Mouse (Mus musculus): Measurements from ENCODE around the gene Gm11027. TPM values are rescaled to one million over a fixed set of nuclear protein-coding genes. Genes with fewer than 3 reads are reported as not detected.

The Gm11027 gene
- polyA plus RNA-seq, 1 experiment, result not detected

- Histone ChIP-seq H3K4me3 (no peak overlapping the region), H3ac (ENCODE audit: control insufficient read depth, insufficient read length) (no peak overlapping the region), H3K36me3 (ENCODE audit: control insufficient read depth, insufficient read depth) (no peaks in the 10 kb centered on the region), H3K27me3 (ENCODE audit: control insufficient read depth, insufficient read depth, insufficient read length) (no peaks in the 10 kb centered on the region), H3K79me2 (ENCODE audit: control insufficient read depth, insufficient read depth) (no peaks in the 10 kb centered on the region), H3K4me2 (ENCODE audit: low read depth) (peak overlapping the region; percentile 74)
- TF ChIP-seq USF1 (IDR thresholded peaks at IDR 0.05; ENCODE audit: low read depth) (no peak), E2F4 (IDR thresholded peaks at IDR 0.05; ENCODE audit: insufficient read depth) (no peak), TCF3 (IDR thresholded peaks at IDR 0.05; ENCODE audit: insufficient read length, low read depth) (no peak), MAX (IDR thresholded peaks at IDR 0.05; ENCODE audit: low read depth) (no peak), MYOG (IDR thresholded peaks at IDR 0.05; ENCODE audit: control insufficient read depth in 1 of 3, insufficient read depth in 1 of 3, insufficient read length in 2 of 3, low read depth in 2 of 3) (no peak), POLR2AphosphoS2 (IDR thresholded peaks at IDR 0.05; ENCODE audit: insufficient read length, low read depth) (no peak), REST (IDR thresholded peaks at IDR 0.05; ENCODE audit: insufficient read depth, insufficient read length) (no peak), POLR2A (IDR thresholded peaks at IDR 0.05; ENCODE audit: insufficient read length, low read depth) (no peak), MYOD1 (IDR thresholded peaks at IDR 0.05; ENCODE audit: control insufficient read depth in 1 of 3, insufficient read length in 2 of 3, low read depth in 2 of 3) (no peak), SRF (IDR thresholded peaks at IDR 0.05; ENCODE audit: control insufficient read depth, insufficient read length, low read depth) (no peak), CEBPB (IDR thresholded peaks at IDR 0.05; ENCODE audit: insufficient read depth, poor library complexity, severe bottlenecking) (no peak), TCF12 (IDR thresholded peaks at IDR 0.05; ENCODE audit: insufficient read depth, poor library complexity, severe bottlenecking) (no peak)
These were observed 43.1 kb upstream of the Gm11027 start for GRCm38 (mm10) chr12:116232061-116232460.

- Histone ChIP-seq H3K27me3 (ENCODE audit: control insufficient read depth, insufficient read depth, insufficient read length) (no peaks in the 10 kb centered on the region), H3K36me3 (ENCODE audit: control insufficient read depth, insufficient read depth) (no peaks in the 10 kb centered on the region), H3K4me3 (no peak overlapping the region), H3K79me2 (ENCODE audit: control insufficient read depth, insufficient read depth) (no peaks in the 10 kb centered on the region), H3K4me2 (ENCODE audit: low read depth) (no peak overlapping the region), H3ac (ENCODE audit: control insufficient read depth, insufficient read length) (no peak overlapping the region)
- TF ChIP-seq POLR2AphosphoS2 (IDR thresholded peaks at IDR 0.05; ENCODE audit: insufficient read length, low read depth) (no peak), USF1 (IDR thresholded peaks at IDR 0.05; ENCODE audit: low read depth) (no peak), POLR2A (IDR thresholded peaks at IDR 0.05; ENCODE audit: insufficient read length, low read depth) (no peak), CEBPB (IDR thresholded peaks at IDR 0.05; ENCODE audit: insufficient read depth, poor library complexity, severe bottlenecking) (no peak), MAX (IDR thresholded peaks at IDR 0.05; ENCODE audit: low read depth) (no peak), TCF12 (IDR thresholded peaks at IDR 0.05; ENCODE audit: insufficient read depth, poor library complexity, severe bottlenecking) (no peak), SRF (IDR thresholded peaks at IDR 0.05; ENCODE audit: control insufficient read depth, insufficient read length, low read depth) (no peak), TCF3 (IDR thresholded peaks at IDR 0.05; ENCODE audit: insufficient read length, low read depth) (no peak), REST (IDR thresholded peaks at IDR 0.05; ENCODE audit: insufficient read depth, insufficient read length) (no peak), E2F4 (IDR thresholded peaks at IDR 0.05; ENCODE audit: insufficient read depth) (no peak), MYOG (IDR thresholded peaks at IDR 0.05; ENCODE audit: control insufficient read depth in 1 of 3, insufficient read depth in 1 of 3, insufficient read length in 2 of 3, low read depth in 2 of 3) (no peak)
These were observed 39.8 kb upstream of the Gm11027 start for GRCm38 (mm10) chr12:116235356-116235755.

GRCm38 (mm10) chr12:116236658-116237057, 38.5 kb upstream of the Gm11027 start:
- H3K4me3 ChIP-seq, result no peak overlapping the region
- no peak overlapping the region for H3ac ChIP-seq (ENCODE audit: control insufficient read depth, insufficient read length)
- no peaks in the 10 kb centered on the region for H3K27me3 ChIP-seq (ENCODE audit: control insufficient read depth, insufficient read depth, insufficient read length)
- TF ChIP-seq MYOG (IDR thresholded peaks at IDR 0.05; ENCODE audit: control insufficient read depth in 1 of 3, insufficient read depth in 1 of 3, insufficient read length in 2 of 3, low read depth in 2 of 3), result no peak
- peak; percentile 55 for TF ChIP-seq USF1 (IDR thresholded peaks at IDR 0.05; ENCODE audit: low read depth)
- H3K79me2 ChIP-seq (ENCODE audit: control insufficient read depth, insufficient read depth), result no peaks in the 10 kb centered on the region
- H3K36me3 ChIP-seq (ENCODE audit: control insufficient read depth, insufficient read depth), result peaks cover 4% of the 10 kb centered on the region
- no peak overlapping the region for H3K4me2 ChIP-seq (ENCODE audit: low read depth)

- TF ChIP-seq POLR2AphosphoS2 (IDR thresholded peaks at IDR 0.05; ENCODE audit: insufficient read length, low read depth), result no peak
- no peak for TF ChIP-seq REST (IDR thresholded peaks at IDR 0.05; ENCODE audit: insufficient read depth, insufficient read length)
- no peak for TF ChIP-seq TCF12 (IDR thresholded peaks at IDR 0.05; ENCODE audit: insufficient read depth, poor library complexity, severe bottlenecking)
- TF ChIP-seq MYOD1 (IDR thresholded peaks at IDR 0.05; ENCODE audit: control insufficient read depth in 1 of 3, insufficient read length in 2 of 3, low read depth in 2 of 3), result no peak
- TF ChIP-seq E2F4 (IDR thresholded peaks at IDR 0.05; ENCODE audit: insufficient read depth), result no peak
- TF ChIP-seq SRF (IDR thresholded peaks at IDR 0.05; ENCODE audit: control insufficient read depth, insufficient read length, low read depth), result no peak
- no peak for TF ChIP-seq CEBPB (IDR thresholded peaks at IDR 0.05; ENCODE audit: insufficient read depth, poor library complexity, severe bottlenecking)
- no peak for TF ChIP-seq TCF3 (IDR thresholded peaks at IDR 0.05; ENCODE audit: insufficient read length, low read depth)
- TF ChIP-seq MAX (IDR thresholded peaks at IDR 0.05; ENCODE audit: low read depth), result no peak
- no peak for TF ChIP-seq USF1 (IDR thresholded peaks at IDR 0.05; ENCODE audit: low read depth)
- no peak for TF ChIP-seq MYOG (IDR thresholded peaks at IDR 0.05; ENCODE audit: control insufficient read depth in 1 of 3, insufficient read depth in 1 of 3, insufficient read length in 2 of 3, low read depth in 2 of 3)
- TF ChIP-seq POLR2A (IDR thresholded peaks at IDR 0.05; ENCODE audit: insufficient read length, low read depth), result no peak
- Histone ChIP-seq H3ac (ENCODE audit: control insufficient read depth, insufficient read length) (no peak overlapping the region), H3K36me3 (ENCODE audit: control insufficient read depth, insufficient read depth) (peaks cover 4% of the 10 kb centered on the region), H3K79me2 (ENCODE audit: control insufficient read depth, insufficient read depth) (no peaks in the 10 kb centered on the region), H3K27me3 (ENCODE audit: control insufficient read depth, insufficient read depth, insufficient read length) (no peaks in the 10 kb centered on the region), H3K4me2 (ENCODE audit: low read depth) (no peak overlapping the region), H3K4me3 (no peak overlapping the region)
These were observed 36.8 kb upstream of the Gm11027 start for GRCm38 (mm10) chr12:116238370-116238769.

GRCm38 (mm10) chr12:116238803-116239202, 36.4 kb upstream of the Gm11027 start:
- Histone ChIP-seq H3K36me3 (ENCODE audit: control insufficient read depth, insufficient read depth) (peaks cover 4% of the 10 kb centered on the region), H3ac (ENCODE audit: control insufficient read depth, insufficient read length) (no peak overlapping the region), H3K27me3 (ENCODE audit: control insufficient read depth, insufficient read depth, insufficient read length) (no peaks in the 10 kb centered on the region), H3K4me3 (no peak overlapping the region), H3K4me2 (ENCODE audit: low read depth) (no peak overlapping the region), H3K79me2 (ENCODE audit: control insufficient read depth, insufficient read depth) (no peaks in the 10 kb centered on the region)
- TF ChIP-seq MAX (IDR thresholded peaks at IDR 0.05; ENCODE audit: low read depth) (no peak), E2F4 (IDR thresholded peaks at IDR 0.05; ENCODE audit: insufficient read depth) (no peak), CEBPB (IDR thresholded peaks at IDR 0.05; ENCODE audit: insufficient read depth, poor library complexity, severe bottlenecking) (no peak), TCF3 (IDR thresholded peaks at IDR 0.05; ENCODE audit: insufficient read length, low read depth) (no peak), MYOG (IDR thresholded peaks at IDR 0.05; ENCODE audit: control insufficient read depth in 1 of 3, insufficient read depth in 1 of 3, insufficient read length in 2 of 3, low read depth in 2 of 3) (no peak), REST (IDR thresholded peaks at IDR 0.05; ENCODE audit: insufficient read depth, insufficient read length) (no peak), USF1 (IDR thresholded peaks at IDR 0.05; ENCODE audit: low read depth) (no peak), POLR2AphosphoS2 (IDR thresholded peaks at IDR 0.05; ENCODE audit: insufficient read length, low read depth) (no peak), MYOD1 (IDR thresholded peaks at IDR 0.05; ENCODE audit: control insufficient read depth in 1 of 3, insufficient read length in 2 of 3, low read depth in 2 of 3) (no peak), SRF (IDR thresholded peaks at IDR 0.05; ENCODE audit: control insufficient read depth, insufficient read length, low read depth) (no peak), POLR2A (IDR thresholded peaks at IDR 0.05; ENCODE audit: insufficient read length, low read depth) (no peak), TCF12 (IDR thresholded peaks at IDR 0.05; ENCODE audit: insufficient read depth, poor library complexity, severe bottlenecking) (no peak)

Measured in myocyte (in vitro differentiated cells).